Mouse (Mus musculus): ENCODE data around the gene Fam241b. TPM values are rescaled to one million over a fixed set of nuclear protein-coding genes. Genes with fewer than 3 reads are reported as not detected.

Fam241b gene
- polyA plus RNA-seq, 1 experiment from 2014 or later, result 0.69 TPM

- TF ChIP-seq CTCF (IDR thresholded peaks at IDR 0.05; ENCODE audit: low read depth), result no peak
- no peak for TF ChIP-seq EP300 (IDR thresholded peaks at IDR 0.05; ENCODE audit: low read depth)
These were observed 73.8 kb downstream of the Fam241b start for GRCm38 (mm10) chr10:62069946-62070345.

DNA sequence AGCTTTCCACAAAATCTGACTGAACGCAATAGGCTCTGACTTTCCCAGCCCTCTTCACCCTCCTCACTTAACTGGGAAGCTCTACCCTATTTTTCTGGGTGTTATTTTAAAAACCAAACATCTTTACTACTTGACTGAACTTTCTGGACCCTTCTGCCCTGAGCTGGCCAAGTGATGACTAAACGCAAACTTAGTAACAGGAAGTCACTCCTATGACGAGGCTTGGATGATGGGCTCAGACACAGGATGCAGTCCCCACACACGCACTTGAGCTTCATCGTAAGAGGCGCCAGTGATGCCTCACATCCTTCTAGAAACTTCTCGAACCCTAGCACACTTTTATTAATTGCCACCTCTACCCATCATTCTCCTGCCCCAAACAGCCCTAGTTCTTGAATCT lies 74.3 kb downstream of the Fam241b start:
- Histone ChIP-seq H3K9ac (replicated peaks) (no peak overlapping the region), H3K4me2 (ENCODE audit: low read depth, low read length) (no peak overlapping the region), H3K4me1 (ENCODE audit: insufficient read depth) (no peaks in the 10 kb centered on the region), H3K27me3 (ENCODE audit: insufficient read depth, low read length) (no peaks in the 10 kb centered on the region), H3K9me3 (ENCODE audit: low read length) (no peaks in the 10 kb centered on the region), H3K27ac (ENCODE audit: low read depth) (no peak overlapping the region), H3K4me3 (ENCODE audit: low read depth, low read length) (no peak overlapping the region), H3K36me3 (replicated peaks; ENCODE audit: insufficient read depth, low read length) (no peaks in the 10 kb centered on the region)
- WGBS (ENCODE audit: insufficient replicate concordance), result 54% methylated on average over 7 of the region's 7 CpGs
- ATAC-seq (no peak), DNase-seq (no peak)
- no peak for TF ChIP-seq EP300 (IDR thresholded peaks at IDR 0.05; ENCODE audit: low read depth)
- no peak for TF ChIP-seq CTCF (IDR thresholded peaks at IDR 0.05; ENCODE audit: low read depth)

More at GRCm38 (mm10) chr10:62069946-62070345, 73.8 kb downstream of the Fam241b start:
- Histone ChIP-seq H3K36me3 (replicated peaks; ENCODE audit: insufficient read depth, low read length) (no peaks in the 10 kb centered on the region), H3K4me1 (ENCODE audit: insufficient read depth) (no peaks in the 10 kb centered on the region), H3K27me3 (ENCODE audit: insufficient read depth, low read length) (no peaks in the 10 kb centered on the region), H3K9ac (replicated peaks) (no peak overlapping the region), H3K9me3 (ENCODE audit: low read length) (no peaks in the 10 kb centered on the region), H3K4me3 (ENCODE audit: low read depth, low read length) (no peak overlapping the region), H3K4me2 (ENCODE audit: low read depth, low read length) (no peak overlapping the region), H3K27ac (ENCODE audit: low read depth) (no peak overlapping the region)
- 78% methylated on average over 3 of the region's 3 CpGs for WGBS (ENCODE audit: insufficient replicate concordance)
- ATAC-seq (no peak), DNase-seq (no peak)

DNA sequence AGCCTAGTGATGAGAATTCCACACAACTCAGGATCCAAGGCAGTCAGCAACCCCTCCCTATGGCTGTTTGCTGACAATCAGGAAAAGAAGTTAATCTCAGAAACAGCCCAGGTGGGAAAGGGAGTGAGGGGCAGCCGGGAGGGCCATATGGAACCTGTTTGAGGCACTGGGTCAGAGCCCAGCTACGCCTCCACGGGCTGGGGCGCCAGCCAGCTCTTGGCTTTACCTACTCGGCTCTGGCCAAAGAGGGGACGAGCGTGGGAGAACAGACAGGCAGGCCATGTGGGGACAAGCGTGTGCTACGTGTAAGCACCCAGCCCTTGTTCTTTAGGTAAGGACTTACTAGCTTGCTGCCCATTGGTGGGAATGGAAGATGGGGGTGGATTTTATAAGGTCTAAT lies 75.2 kb downstream of the Fam241b start:
- DNase-seq, result no peak
- Histone ChIP-seq H3K4me3 (ENCODE audit: low read depth, low read length) (no peak overlapping the region), H3K9me3 (ENCODE audit: low read length) (no peaks in the 10 kb centered on the region), H3K9ac (replicated peaks) (no peak overlapping the region), H3K27me3 (ENCODE audit: insufficient read depth, low read length) (no peaks in the 10 kb centered on the region), H3K36me3 (replicated peaks; ENCODE audit: insufficient read depth, low read length) (no peaks in the 10 kb centered on the region), H3K4me1 (ENCODE audit: insufficient read depth) (no peaks in the 10 kb centered on the region), H3K4me2 (ENCODE audit: low read depth, low read length) (no peak overlapping the region), H3K27ac (ENCODE audit: low read depth) (no peak overlapping the region)
- TF ChIP-seq CTCF (IDR thresholded peaks at IDR 0.05; ENCODE audit: low read depth) (no peak), EP300 (IDR thresholded peaks at IDR 0.05; ENCODE audit: low read depth) (no peak)
- ATAC-seq, result no peak
- 80% methylated on average over 9 of the region's 9 CpGs for WGBS (ENCODE audit: insufficient replicate concordance)

DNA sequence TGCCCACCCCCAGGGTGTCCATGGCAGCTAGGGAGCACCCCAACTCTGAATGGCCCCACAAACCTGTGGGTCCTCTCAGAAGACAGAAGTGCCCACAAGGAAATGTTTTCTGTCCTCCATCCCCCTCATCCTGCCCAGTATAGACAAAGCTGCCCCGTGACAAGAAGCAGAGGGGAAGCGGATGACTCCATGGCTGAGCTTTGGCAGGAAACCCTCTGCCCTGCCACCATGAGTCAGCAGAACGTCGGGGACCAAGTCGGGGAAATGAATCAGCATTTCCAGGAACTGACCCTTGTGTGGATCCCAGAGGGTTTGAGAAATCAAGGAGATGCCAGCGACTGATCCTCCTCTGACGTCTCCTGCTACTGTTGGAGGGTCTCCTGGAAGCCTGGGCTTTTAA lies 77.5 kb downstream of the Fam241b start:
- ATAC-seq (no peak), DNase-seq (peak; percentile 32)
- whole genome bisulfite sequencing (ENCODE audit: insufficient replicate concordance), result 14% methylated on average over 7 of the region's 7 CpGs

DNA sequence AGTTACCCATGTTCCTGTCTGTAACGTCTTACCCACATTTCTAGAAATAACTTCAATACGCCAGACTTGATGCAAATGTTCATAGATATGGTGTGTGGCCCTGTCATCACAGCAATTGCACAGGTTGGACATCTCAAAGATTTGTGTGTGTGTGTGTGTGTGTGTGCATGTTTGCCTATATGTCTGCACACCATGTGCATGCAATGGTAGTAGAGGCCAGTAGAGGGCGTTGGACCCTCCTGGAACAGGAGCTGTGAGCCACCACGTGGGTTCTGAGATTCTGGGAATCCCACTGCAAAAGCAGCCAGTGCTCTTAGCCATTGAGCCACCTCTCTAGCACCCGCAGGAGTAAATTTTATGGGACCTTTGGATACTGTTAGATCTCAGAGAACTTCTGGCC lies 80.9 kb downstream of the Fam241b start:
- no peaks in the 10 kb centered on the region for H3K9me3 ChIP-seq (ENCODE audit: low read length)
- no peak for ATAC-seq

More for the DNA sequence above, 77.5 kb downstream of the Fam241b start:
- no peak overlapping the region for H3K27ac ChIP-seq (ENCODE audit: low read depth)
- H3K9ac ChIP-seq (replicated peaks), result no peak overlapping the region
- H3K4me1 ChIP-seq (ENCODE audit: insufficient read depth), result no peaks in the 10 kb centered on the region
- no peaks in the 10 kb centered on the region for H3K27me3 ChIP-seq (ENCODE audit: insufficient read depth, low read length)
- H3K36me3 ChIP-seq (replicated peaks; ENCODE audit: insufficient read depth, low read length), result no peaks in the 10 kb centered on the region
- H3K9me3 ChIP-seq (ENCODE audit: low read length), result no peaks in the 10 kb centered on the region
- H3K4me2 ChIP-seq (ENCODE audit: low read depth, low read length), result no peak overlapping the region
- peak; percentile 35; the same call in 1 of the 2 replicates for TF ChIP-seq EP300 (IDR thresholded peaks at IDR 0.05; ENCODE audit: low read depth)
- TF ChIP-seq CTCF (IDR thresholded peaks at IDR 0.05; ENCODE audit: low read depth), result no peak
- no peak overlapping the region for H3K4me3 ChIP-seq (ENCODE audit: low read depth, low read length)

DNA sequence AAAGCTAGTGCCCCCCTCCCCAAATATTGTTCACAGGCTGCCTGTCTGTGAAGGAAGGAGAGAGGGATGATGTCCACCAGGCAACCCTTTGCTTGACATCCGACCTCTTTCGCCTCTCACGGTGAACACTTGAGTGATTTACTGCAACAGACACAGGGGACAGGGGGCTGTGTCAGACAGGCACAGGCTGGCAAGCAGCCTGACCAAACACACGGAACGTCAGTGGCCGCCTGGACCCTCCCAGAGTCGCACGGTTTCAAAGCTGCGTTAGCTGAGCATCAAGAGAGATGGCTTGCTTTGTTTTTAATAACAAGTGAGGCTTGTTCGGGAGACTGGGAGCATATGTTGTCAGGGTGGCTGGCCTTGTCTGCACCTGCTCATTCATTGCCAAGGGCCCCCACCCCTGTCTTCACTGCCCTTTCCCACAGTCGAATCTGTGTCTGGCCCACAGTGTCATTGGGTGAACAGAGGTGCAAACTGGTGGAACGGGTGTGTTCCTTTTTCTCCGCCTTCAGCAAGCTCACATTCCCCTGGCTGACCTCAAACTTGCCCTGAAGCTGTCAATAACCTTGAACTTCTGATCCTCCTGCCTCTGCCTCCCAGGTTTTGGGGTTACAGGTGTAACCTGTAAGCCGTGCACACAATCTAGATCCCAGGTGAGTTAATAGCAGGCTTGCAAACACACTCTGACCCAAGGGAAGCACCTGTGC lies 82.6 kb downstream of the Fam241b start:
- ATAC-seq, result no peak
- no peaks in the 10 kb centered on the region for H3K9me3 ChIP-seq (ENCODE audit: low read length)
- TF ChIP-seq EP300 (IDR thresholded peaks at IDR 0.05; ENCODE audit: low read depth), result no peak
- no peak for TF ChIP-seq CTCF (IDR thresholded peaks at IDR 0.05; ENCODE audit: low read depth)
- no peaks in the 10 kb centered on the region for H3K27me3 ChIP-seq (ENCODE audit: insufficient read depth, low read length)
- H3K4me2 ChIP-seq (ENCODE audit: low read depth, low read length), result no peak overlapping the region
- no peaks in the 10 kb centered on the region for H3K4me1 ChIP-seq (ENCODE audit: insufficient read depth)
- no peak overlapping the region for H3K4me3 ChIP-seq (ENCODE audit: low read depth, low read length)
- H3K27ac ChIP-seq (ENCODE audit: low read depth), result no peak overlapping the region
- no peak for DNase-seq
- 63% methylated on average over 14 of the region's 14 CpGs for WGBS (ENCODE audit: insufficient replicate concordance)
- H3K36me3 ChIP-seq (replicated peaks; ENCODE audit: insufficient read depth, low read length), result no peaks in the 10 kb centered on the region
- H3K9ac ChIP-seq (replicated peaks), result no peak overlapping the region

More for the DNA sequence above, 80.9 kb downstream of the Fam241b start:
- no peak overlapping the region for H3K9ac ChIP-seq (replicated peaks)
- H3K4me3 ChIP-seq (ENCODE audit: low read depth, low read length), result no peak overlapping the region
- 57% methylated on average over 5 of the region's 5 CpGs for WGBS (ENCODE audit: insufficient replicate concordance)
- no peaks in the 10 kb centered on the region for H3K4me1 ChIP-seq (ENCODE audit: insufficient read depth)
- no peak overlapping the region for H3K4me2 ChIP-seq (ENCODE audit: low read depth, low read length)
- TF ChIP-seq EP300 (IDR thresholded peaks at IDR 0.05; ENCODE audit: low read depth) (no peak), CTCF (IDR thresholded peaks at IDR 0.05; ENCODE audit: low read depth) (peak; percentile 29; the same call in 1 of the 2 replicates)
- no peak overlapping the region for H3K27ac ChIP-seq (ENCODE audit: low read depth)
- no peaks in the 10 kb centered on the region for H3K36me3 ChIP-seq (replicated peaks; ENCODE audit: insufficient read depth, low read length)
- no peaks in the 10 kb centered on the region for H3K27me3 ChIP-seq (ENCODE audit: insufficient read depth, low read length)
- no peak for DNase-seq

Measured in liver, postnatal 0 days (tissue).